Mouse (Mus musculus) right cerebral cortex, adult 2 months (tissue): ENCODE data around the gene Prss32.
A peak's percentile ranks its signal among the peaks of the same experiment; 100 is the strongest.
"Not testable (repeated sequence)": the region's sequence is repeated elsewhere in the genome, so short reads cannot be mapped to it uniquely, and the experiment has no call there.

Experiments
- DNase-seq, 2 experiments: peaks; one replicate each; pipeline ENCODE4 v3.0.0; 2021 to 2022; ENCODE audit warnings: low spot score in 2 of 2

The Prss32 gene

GRCm38 (mm10) chr17:23841145-23841544 lies 2.5 kb upstream of the Prss32 start:
- peak; percentile 59 to 75 for DNase-seq

DNA sequence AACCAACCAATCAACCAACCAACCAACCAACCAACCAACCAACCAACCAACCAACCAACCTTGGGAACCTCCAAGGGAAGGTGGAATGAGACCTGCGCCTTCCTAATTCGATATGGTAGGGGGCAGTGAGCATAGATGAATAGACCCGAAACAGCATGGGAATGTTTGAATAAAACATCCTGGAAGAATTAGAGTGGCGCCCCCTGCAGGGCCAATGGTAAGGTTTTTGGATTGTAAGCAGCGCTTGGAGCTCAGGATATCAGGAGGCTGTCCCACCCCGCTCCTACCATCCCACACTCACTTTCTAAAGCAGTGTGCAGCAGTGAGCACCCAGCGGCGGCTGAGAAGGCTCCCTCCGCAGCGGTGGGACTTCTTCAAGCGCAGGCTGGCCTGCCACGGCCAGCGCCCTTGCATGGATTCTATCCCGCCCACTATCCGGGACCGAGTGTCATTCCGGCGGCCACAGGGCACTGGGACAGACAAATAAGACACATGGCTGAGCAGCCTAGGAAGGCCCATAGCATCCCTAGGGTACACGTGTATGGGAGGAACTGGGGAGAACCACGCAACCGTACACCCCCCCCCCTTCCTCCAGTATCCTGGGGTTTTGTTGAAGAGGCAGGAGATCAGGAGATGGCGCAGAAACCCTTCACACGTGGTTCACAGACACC lies 379 bp upstream of the Prss32 start:
- no peak for DNase-seq

DNA sequence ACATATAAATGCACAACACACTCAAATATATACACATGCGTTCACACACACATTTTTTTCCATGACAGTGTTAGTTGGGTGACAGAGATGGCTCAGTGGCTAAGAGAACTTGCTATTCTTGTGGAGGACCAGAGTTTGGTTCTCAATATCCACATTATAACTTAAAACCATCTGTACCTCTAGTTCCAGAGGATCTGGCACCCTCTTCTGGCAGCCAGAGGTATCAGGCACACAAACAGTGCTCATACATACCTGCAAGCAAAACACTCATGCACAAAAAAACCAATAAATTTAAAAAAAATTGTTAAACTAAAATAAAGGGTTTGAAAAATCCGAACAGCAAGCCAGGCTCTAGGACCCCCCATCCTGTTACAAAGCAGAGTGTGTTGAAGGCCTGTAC lies 6.4 kb downstream of the Prss32 start:
- no peak for DNase-seq

DNA sequence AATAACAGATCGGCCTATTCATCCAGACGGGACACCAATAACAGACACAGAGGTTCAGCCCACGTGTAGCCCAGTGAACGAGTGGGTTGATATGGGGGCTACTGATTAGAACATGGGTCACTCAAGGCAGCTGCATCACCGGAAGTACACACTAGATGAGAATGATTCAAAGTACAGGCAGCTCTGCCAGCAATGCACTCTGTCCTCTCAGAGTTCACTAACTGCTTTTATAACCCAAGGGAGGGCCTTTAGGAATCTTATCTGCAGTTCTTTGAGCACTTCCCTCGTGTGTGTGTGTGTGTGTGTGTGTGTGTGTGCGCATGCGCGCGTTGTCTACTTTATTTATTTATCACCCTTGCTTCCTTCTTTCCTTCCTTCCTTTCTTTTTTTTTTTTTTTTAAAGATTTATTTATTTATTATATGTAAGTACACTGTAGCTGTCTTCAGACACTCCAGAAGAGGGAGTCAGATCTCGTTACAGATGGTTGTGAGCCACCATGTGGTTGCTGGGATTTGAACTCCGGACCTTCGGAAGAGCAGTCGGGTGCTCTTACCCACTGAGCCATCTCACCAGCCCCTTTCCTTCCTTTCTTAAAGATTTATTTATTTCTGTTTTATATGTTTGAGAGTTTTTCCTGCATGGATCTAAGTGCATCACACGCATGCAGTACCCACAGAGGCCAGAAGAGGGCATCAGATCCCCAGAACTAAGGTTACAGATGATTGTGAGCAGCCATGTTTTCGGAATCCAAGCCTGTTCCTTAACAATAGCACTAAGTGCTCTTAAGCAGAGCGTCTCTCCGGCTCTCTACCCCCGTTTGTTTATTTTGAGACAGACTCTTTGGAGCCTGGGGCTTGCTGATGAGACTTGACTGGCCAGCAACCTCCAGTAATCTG lies 7.4 kb downstream of the Prss32 start:
- peak; percentile 56 to 64 for DNase-seq

DNA sequence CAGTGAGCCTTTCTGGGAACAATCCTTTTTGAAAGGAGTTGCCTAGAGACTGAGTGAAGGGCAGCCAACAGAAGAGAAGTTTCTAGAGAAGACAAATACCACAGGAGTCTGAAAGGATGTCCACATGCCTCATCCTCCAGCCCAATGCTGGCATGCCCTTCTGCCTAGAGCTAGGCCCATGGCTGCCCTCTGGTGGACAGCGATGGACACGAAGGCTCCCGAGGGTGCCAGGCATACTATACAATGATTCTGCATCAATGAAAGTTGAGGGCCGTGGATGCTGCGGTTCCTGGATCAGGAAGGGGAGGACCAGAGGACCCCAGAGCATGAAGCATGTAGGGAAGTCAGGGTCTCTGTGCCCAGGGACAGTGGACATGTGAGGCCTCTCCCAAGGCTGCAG lies 9.6 kb downstream of the Prss32 start:
- peak in 1 of 2 experiments; percentile 11 for DNase-seq

DNA sequence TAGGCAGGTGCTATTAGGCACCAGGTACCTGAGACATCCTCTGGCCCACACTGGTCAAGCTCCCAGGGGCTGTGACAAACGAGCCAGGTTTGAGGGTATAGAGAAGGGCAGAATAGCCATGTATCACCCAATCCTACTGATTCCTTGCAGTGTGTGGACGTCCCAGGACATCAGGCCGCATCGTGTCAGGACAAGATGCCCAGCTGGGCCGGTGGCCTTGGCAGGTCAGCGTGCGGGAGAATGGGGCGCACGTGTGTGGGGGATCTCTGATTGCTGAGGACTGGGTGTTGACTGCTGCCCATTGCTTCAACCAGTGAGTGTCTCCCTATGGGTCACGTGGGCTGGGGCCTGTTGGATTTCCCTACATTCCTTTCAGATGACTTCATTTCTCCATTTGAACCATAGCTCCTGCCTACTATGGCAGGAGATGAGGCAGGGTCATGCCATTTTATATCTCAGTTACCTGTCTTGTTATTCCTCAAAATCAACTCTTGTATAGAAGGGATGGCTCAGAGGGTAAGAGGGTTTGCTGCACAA lies 10.6 kb downstream of the Prss32 start:
- DNase-seq = no peak

DNA sequence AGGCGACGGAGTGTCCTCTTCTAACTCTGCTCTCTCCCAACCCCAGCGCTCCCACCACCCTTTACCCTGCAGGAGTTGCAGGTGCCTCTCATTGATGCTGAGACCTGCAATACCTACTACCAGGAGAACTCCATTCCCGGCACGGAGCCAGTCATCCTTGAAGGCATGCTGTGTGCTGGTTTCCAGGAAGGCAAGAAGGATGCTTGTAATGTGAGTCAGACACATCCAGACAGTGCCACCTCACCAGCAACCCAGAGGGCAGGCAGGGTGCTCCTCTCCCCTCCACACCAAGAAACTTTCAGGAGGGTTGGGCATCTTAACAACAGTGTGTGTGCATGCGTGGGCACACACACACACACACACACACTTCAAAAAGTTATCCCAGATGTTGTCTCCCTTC lies 13.5 kb downstream of the Prss32 start:
- no peak for DNase-seq

GRCm38 (mm10) chr17:23857913-23858312 lies 14.3 kb downstream of the Prss32 start:
- no peak for DNase-seq

- DNase-seq = no peak
These were observed 19.3 kb downstream of the Prss32 start for GRCm38 (mm10) chr17:23862926-23863325.

DNA sequence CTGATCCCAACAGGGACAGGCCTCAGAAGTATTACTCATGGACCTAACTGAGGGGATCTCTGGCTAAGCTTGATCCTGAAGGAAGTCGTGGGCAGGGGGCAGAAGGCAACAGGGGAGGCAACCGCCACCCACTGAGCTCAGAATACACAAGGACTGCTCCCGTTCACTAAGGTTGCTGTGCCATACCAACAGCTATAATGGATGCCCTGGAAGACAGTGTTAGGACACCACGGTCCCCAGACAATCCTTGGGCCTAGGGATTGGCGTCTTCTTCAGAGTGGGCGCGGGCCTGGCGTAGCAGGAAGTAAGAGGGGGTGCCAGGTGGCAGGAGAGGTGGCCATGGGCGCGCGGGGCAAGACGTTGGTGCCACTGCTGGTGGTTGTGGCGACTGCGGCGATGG lies 24.1 kb downstream of the Prss32 start, which contains the start of gene Prss21:
Gene Prss21 (plus strand): TSS at position 301 of the 400 bp plus-strand sequence.
- no peak for DNase-seq

- DNase-seq = no peak
These were observed 24.9 kb downstream of the Prss32 start for GRCm38 (mm10) chr17:23868513-23868912.

DNA sequence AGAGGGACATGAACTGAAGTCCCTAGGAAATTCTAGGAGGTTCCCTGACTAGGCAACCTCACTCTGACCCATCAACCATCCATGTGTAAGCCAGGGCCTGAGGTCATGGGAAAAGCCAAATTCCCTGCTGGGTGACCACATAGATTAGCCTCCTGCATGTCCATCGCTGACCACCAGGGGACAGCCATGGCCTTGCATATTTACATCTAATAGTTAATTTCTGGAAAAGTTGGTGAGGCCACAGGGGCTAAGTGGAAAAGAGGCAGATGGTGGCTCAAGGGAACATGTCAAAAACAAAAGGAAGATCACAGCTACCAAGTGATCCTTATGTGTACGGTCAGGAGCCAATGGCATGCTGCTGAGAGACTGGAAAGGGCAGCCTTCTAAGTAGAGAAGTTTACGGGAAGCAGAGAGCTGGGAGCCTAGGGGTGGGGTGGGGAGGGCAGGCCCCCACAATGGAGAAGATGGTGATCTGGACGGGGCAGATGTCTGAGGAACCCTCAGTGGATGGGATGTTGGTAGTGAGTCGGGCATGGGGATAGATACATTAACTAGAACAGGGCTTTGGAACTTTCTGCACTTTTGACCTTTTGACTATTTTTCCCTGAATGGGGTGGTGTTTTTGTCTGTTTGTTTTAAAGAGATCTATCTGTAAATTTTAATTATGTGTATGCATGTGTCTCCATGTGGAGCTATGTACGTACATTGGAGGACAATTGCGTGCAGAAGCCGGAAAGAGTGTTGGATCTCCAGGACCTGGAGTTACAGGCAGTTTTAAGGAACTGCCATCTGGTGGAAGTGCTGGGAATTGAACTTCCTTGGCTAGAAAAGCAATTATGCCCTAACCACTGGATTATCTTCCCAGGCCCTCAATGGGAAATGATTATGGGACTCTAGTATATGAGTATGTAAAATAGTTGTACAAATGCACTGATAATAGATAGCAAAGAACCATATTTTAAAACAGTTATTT lies 30.5 kb downstream of the Prss32 start:
- peak; percentile 44 to 53 for DNase-seq

GRCm38 (mm10) chr17:23876741-23877140 lies 33.1 kb downstream of the Prss32 start:
- peak in 1 of 2 experiments; percentile 7 for DNase-seq

GRCm38 (mm10) chr17:23877166-23877565 lies 33.5 kb downstream of the Prss32 start:
- no peak for DNase-seq

DNA sequence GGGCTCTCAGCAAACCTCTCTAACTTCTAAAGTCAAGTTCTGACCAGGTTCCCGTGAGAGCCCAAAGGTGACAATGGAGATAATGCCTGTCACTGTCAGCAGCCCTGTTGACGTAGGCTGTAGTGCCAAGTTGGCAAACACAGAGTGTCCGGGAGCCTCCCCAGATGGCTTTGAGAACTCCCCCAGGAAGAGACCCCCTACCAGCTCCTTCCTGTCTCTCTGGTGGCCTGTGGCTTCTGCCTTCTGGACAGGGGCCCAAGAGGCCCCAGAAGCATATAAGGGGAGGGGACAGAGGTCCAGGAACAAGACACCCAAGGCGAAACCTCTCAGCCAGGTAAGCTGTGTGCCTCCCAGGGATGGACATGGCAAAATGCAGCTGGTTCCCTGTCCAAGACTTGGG lies 36.9 kb downstream of the Prss32 start, which contains the start of the genes Dcpp1 and Dcpp2:
Gene Dcpp1 (plus strand): TSS at position 301 of the 400 bp plus-strand sequence.
Gene Dcpp2 (plus strand): TSS at position 305 of the 400 bp plus-strand sequence.
- DNase-seq = not testable (repeated sequence)
